Mouse (Mus musculus) liver, postnatal 0 days (tissue): ENCODE data around the gene Mbnl2.

Source experiments
- CTCF ChIP-seq: sonication (generic); IDR thresholded peaks from 2 replicates; pipeline ENCODE4 v1.5.1; 2016; ENCODE audit warnings: antibody characterized with exemption, low read depth
- EP300 ChIP-seq: IDR thresholded peaks from 2 replicates; pipeline ENCODE4 v1.6.1; 2016; ENCODE audit warnings: antibody characterized with exemption, low read depth, mild to moderate bottlenecking

- TF ChIP-seq CTCF (peak; percentile 50), EP300 (no peak)
Observed at GRCm38 (mm10) chr14:120363090-120363818, 87.8 kb downstream of the Mbnl2 start.
